Mouse (Mus musculus) fat pad, adult 2 months (tissue): Measurements from ENCODE around the gene Olfr1240.

Experiments used
- DNase-seq: peaks from one replicate; pipeline ENCODE4 v3.0.0-alpha.2; 2011; ENCODE audit warnings: low read depth, low spot score; ENCODE audit errors: extremely low read depth

The Olfr1240 gene

DNA sequence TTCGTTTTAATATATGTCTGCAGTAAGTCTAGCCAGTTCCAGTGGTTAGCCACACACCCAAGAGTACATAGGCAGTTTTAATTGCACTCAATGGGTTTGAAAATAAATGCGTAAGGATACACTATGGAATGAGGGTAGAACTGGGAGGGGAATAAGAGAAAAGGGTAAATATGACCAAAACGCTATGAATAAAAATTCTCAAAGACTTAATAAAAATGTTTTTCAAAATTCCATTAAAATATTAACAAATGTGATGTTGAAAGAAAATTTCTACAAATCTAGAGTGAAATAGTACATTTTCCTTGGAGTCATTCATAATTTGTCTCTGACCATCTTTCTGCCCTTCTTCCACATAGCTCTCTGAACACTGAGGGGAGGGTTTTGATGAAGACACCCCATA lies at the start of gene Olfr1240:
Gene Olfr1240 (minus strand): TSS at position 101 of the 400 bp plus-strand sequence.
- DNase-seq, result no peak

DNA sequence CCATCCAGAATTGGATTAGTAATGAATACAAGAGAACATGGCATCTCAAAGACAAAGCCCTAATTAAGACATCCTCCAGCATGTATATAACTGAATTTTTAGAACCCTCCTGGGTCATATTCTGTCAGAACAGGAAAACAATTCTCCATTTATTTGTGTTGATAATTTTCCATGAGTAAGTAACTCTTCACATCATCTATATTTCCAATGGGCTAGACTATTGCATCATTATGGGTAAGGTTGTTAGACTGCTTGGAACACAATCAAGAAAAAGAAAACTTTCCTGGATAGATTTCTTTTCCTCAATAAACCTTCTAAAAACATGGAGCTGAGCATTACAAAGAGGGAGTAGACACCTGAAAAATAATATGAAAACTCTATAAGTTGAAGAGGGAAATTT lies 44.2 kb upstream of the Olfr1240 start, which contains the start of gene Olfr1241:
Gene Olfr1241 (minus strand): TSS at position 101 of the 400 bp plus-strand sequence.
- DNase-seq, result no peak

DNA sequence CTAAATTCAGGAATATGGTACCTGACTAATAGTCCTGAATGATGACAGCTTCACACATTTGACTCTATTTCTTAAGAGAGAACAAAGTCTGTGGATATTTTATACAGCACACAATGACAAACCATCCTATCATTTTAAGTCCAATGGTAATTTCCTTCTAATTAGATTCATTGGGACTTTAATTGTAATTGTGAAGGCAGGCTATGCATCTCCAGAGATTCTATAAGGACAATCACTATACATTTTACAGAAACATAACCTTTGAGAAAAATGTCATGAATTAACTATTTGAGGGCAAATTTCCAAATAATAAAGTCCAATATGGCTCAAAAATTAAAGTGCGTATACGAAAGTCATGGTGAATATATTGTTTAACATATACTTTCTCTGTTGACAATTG lies 22.5 kb downstream of the Olfr1240 start, which contains the start of gene Olfr1239:
Gene Olfr1239 (minus strand): TSS at position 101 of the 400 bp plus-strand sequence.
- no peak for DNase-seq

DNA sequence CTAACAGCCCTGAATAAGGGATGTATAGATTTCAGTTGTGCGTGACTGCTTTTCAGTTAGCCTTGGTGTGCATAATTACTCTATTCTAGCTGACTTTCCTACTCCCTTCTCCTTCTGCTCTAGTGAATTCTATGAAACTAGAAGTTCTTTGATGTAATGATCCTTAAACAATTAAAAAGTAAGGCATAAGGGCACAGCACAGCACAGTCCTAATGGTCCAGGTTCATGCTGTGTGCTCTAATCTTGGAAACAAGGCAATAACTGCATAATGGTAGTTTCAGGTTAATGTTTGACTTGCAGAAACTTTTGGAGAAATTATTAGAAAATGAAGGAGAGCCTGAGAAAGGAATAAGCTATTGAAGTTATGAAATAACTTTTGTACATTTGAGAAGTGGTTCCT lies 28.2 kb downstream of the Olfr1240 start:
- DNase-seq, result no peak

DNA sequence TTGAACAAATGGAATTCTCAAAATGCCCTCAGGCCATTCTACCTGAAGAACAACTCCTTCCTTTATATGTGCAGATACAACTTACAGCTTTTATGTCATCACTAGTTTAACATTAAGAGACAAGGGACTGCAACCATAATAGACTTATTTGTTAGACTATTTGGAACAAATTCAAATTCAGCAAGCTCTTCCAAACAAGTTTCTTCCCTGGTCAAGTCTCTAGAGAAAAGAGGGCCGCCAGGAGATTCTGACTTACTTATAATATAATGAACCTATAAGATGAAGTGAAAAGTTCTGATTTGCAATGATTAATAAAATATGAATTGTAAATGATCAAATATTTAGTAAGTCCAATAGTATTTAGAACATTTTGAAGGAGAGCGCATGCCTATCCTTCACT lies 33.2 kb downstream of the Olfr1240 start, which contains the start of gene Olfr1238:
Gene Olfr1238 (minus strand): TSS at position 101 of the 400 bp plus-strand sequence.
- DNase-seq, result no peak

DNA sequence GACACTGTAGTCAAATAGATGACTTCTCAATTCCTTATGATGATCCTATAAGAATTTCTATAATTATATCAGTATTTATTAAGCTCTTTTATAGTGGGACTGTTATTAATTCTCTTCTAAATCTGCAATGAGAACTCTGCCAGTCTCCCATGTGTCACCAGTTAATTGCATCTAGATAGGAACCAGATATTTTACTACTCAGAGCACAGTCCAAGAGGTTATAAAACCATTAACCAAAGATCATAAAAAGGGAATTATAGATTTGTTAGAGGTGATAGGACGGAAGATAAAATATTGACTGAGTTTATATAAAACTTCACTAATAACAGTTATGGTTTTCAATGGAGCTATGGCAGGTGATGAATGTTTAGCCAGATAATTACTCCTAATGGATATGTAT lies 41.9 kb downstream of the Olfr1240 start:
- DNase-seq, result no peak
